ENCODE assay signal across 9 mouse cellular contexts in genomic region chr10:127480833-127481813, GRCm38 (mm10). TPM values are rescaled to one million over a fixed set of nuclear protein-coding genes. Genes with fewer than 3 reads are reported as not detected.
A peak's percentile ranks its signal among the peaks of the same experiment; 100 is the strongest.
DNase-seq lines count a peak whose midpoint lies in the region; ATAC-seq lines count a peak whose summit lies in the region.
"Had no signal": no experiment of that assay in that cellular context is flagged by ENCODE, and none has a peak within 500 bp of the region (broad histone marks: within the 10 kb centered on the region; RNA-seq: fewer than 3 reads in every experiment).

No protein-coding gene starts in this region.

- H3K4me1 ChIP-seq in heart, embryonic 10.5 days, result 0 out of 2 replicates have a peak, but pooled peaks cover 2% of the 10 kb centered on the region
- H3K4me1 ChIP-seq in forebrain, embryonic 13.5 days, result no peaks in the 10 kb centered on the region
- no peaks in the 10 kb centered on the region for H3K4me1 ChIP-seq in forebrain, embryonic 16.5 days (replicated peaks; ENCODE audit: control insufficient read depth, insufficient read depth, low read length)
- H3K4me1 ChIP-seq: neural tube, embryonic 13.5 days had no signal

- H3K27ac ChIP-seq in heart, embryonic 10.5 days, result no peak overlapping the region
- H3K27ac ChIP-seq in forebrain, embryonic 13.5 days, result no peak overlapping the region
- H3K27ac ChIP-seq in forebrain, embryonic 16.5 days (ENCODE audit: low read length), result no peak overlapping the region
- H3K27ac ChIP-seq: neural tube, embryonic 13.5 days had no signal

- H3K4me3 ChIP-seq in heart, embryonic 10.5 days, result no peak overlapping the region
- H3K4me3 ChIP-seq in forebrain, embryonic 13.5 days, result no peak overlapping the region
- no peak overlapping the region for H3K4me3 ChIP-seq in forebrain, embryonic 16.5 days (replicated peaks; ENCODE audit: low read length)
- H3K4me3 ChIP-seq: neural tube, embryonic 13.5 days had no signal

- no peak overlapping the region for H3K9ac ChIP-seq in forebrain, embryonic 13.5 days
- H3K9ac ChIP-seq in forebrain, embryonic 16.5 days (replicated peaks; ENCODE audit: low read depth, low read length), result no peak overlapping the region
- H3K9ac ChIP-seq: neural tube, embryonic 13.5 days had no signal

- DNase-seq in heart, adult 18-20 months, result peak; percentile 51 to 74
- DNase-seq in heart, embryonic 10.5 days (ENCODE audit: low spot score), result no peak
- DNase-seq in adrenal gland, adult (ENCODE audit: inconsistent age in 2 of 2, low spot score in 1 of 2), result peak; percentile 82 to 90
- DNase-seq in heart, adult 8-10 months (ENCODE audit: low spot score), result peak; percentile 46
- DNase-seq in layer of hippocampus, adult 8-10 months (ENCODE audit: low spot score in 2 of 2), result peak; percentile 66 to 68
- DNase-seq in lung, postnatal 25 days (ENCODE audit: low spot score), result peak; percentile 57

- no peaks in the 10 kb centered on the region for H3K27me3 ChIP-seq in heart, embryonic 10.5 days (ENCODE audit: insufficient read depth, poor library complexity, severe bottlenecking)
- no peaks in the 10 kb centered on the region for H3K27me3 ChIP-seq in forebrain, embryonic 13.5 days
- H3K27me3 ChIP-seq in forebrain, embryonic 16.5 days (replicated peaks; ENCODE audit: control insufficient read depth, insufficient read depth, low read length), result no peaks in the 10 kb centered on the region
- H3K27me3 ChIP-seq: neural tube, embryonic 13.5 days had no signal

- peaks cover 68% of the 10 kb centered on the region for H3K36me3 ChIP-seq in heart, embryonic 10.5 days
- peaks cover 67% of the 10 kb centered on the region for H3K36me3 ChIP-seq in forebrain, embryonic 13.5 days (ENCODE audit: poor library complexity, severe bottlenecking)
- H3K36me3 ChIP-seq in forebrain, embryonic 16.5 days (ENCODE audit: control insufficient read depth, insufficient read depth), result peaks cover 24% of the 10 kb centered on the region

- no peak for ATAC-seq in forebrain, embryonic 13.5 days
- ATAC-seq in forebrain, embryonic 16.5 days, result no peak

- no peak overlapping the region for H3K4me2 ChIP-seq in forebrain, embryonic 13.5 days
- no peak overlapping the region for H3K4me2 ChIP-seq in forebrain, embryonic 16.5 days (ENCODE audit: low read length)
- H3K4me2 ChIP-seq: neural tube, embryonic 13.5 days had no signal

- no peaks in the 10 kb centered on the region for H3K9me3 ChIP-seq in heart, embryonic 10.5 days
- H3K9me3 ChIP-seq in forebrain, embryonic 13.5 days (replicated peaks), result no peaks in the 10 kb centered on the region
- H3K9me3 ChIP-seq in forebrain, embryonic 16.5 days (ENCODE audit: control insufficient read depth, low read length), result no peaks in the 10 kb centered on the region
- H3K9me3 ChIP-seq: neural tube, embryonic 13.5 days had no signal

- WGBS in heart, embryonic 10.5 days, result 81% methylated on average over 19 of the region's 19 CpGs
- WGBS in forebrain, embryonic 13.5 days, result 86% methylated on average over 19 of the region's 19 CpGs
- WGBS in forebrain, embryonic 16.5 days, result 87% methylated on average over 19 of the region's 19 CpGs

RNA-seq across cellular contexts. Expression of gene Stac3, which starts 20.4 kb away (rescaled TPM):
- under 1 TPM; 0.37 to 0.54 TPM for total RNA-seq in heart, adult 18-20 months (2021)
- polyA plus RNA-seq in heart, embryonic 10.5 days (2016; fragmentation: Nextera tagmentation; extraction: Ambion mirVana), result 0.22 and 0.84 TPM in 2 replicates
- 1 to 10 TPM in 1 of 4 experiments, under 1 TPM in 2, not detected in 1; 0.66 to 1.5 (median 0.76) TPM for total RNA-seq in heart, adult 8-10 months (2022)
- 1 to 10 TPM; 2.1 to 3.5 (median 2.8) TPM for total RNA-seq in layer of hippocampus, adult 8-10 months (2022)
- 1.0 and 1.1 TPM in 2 replicates for polyA plus RNA-seq in forebrain, embryonic 13.5 days (2015; fragmentation: Nextera tagmentation; extraction: Ambion mirVana)
- 0.98 and 1.8 TPM in 2 replicates for polyA plus RNA-seq in forebrain, embryonic 16.5 days (2015; fragmentation: Nextera tagmentation; extraction: Ambion mirVana)

RNA-seq across cellular contexts. Expression of gene Ndufa4l2, which starts 33.6 kb away (rescaled TPM):
- total RNA-seq in heart, adult 18-20 months (2021), result 10 to 100 TPM; 23.9 to 27.0 TPM
- polyA plus RNA-seq in heart, embryonic 10.5 days (2016; fragmentation: Nextera tagmentation; extraction: Ambion mirVana), result 7.8 and 9.0 TPM in 2 replicates
- 10 to 100 TPM; 17.2 to 26.5 (median 21.6) TPM for total RNA-seq in heart, adult 8-10 months (2022)
- total RNA-seq in layer of hippocampus, adult 8-10 months (2022), result 1 to 10 TPM; 2.9 to 4.4 (median 3.6) TPM
- 11.9 and 12.8 TPM in 2 replicates for polyA plus RNA-seq in forebrain, embryonic 13.5 days (2015; fragmentation: Nextera tagmentation; extraction: Ambion mirVana)
- 17.6 and 21.3 TPM in 2 replicates for polyA plus RNA-seq in forebrain, embryonic 16.5 days (2015; fragmentation: Nextera tagmentation; extraction: Ambion mirVana)

RNA-seq across cellular contexts. Expression of gene Shmt2, which starts 41.1 kb away (rescaled TPM):
- 10 to 100 TPM; 39.3 to 44.7 TPM for total RNA-seq in heart, adult 18-20 months (2021)
- polyA plus RNA-seq in heart, embryonic 10.5 days (2016; fragmentation: Nextera tagmentation; extraction: Ambion mirVana), result 101 and 126 TPM in 2 replicates
- total RNA-seq in heart, adult 8-10 months (2022), result 10 to 100 TPM; 41.6 to 48.4 (median 44.5) TPM
- 10 to 100 TPM; 21.7 to 31.3 (median 29.1) TPM for total RNA-seq in layer of hippocampus, adult 8-10 months (2022)
- polyA plus RNA-seq in forebrain, embryonic 13.5 days (2015; fragmentation: Nextera tagmentation; extraction: Ambion mirVana), result 89.6 and 91.5 TPM in 2 replicates
- 78.9 and 80.4 TPM in 2 replicates for polyA plus RNA-seq in forebrain, embryonic 16.5 days (2015; fragmentation: Nextera tagmentation; extraction: Ambion mirVana)

RNA-seq across cellular contexts. Expression of gene Nxph4, which starts 53.2 kb away (rescaled TPM):
- under 1 TPM; 0.35 to 0.39 TPM for total RNA-seq in heart, adult 18-20 months (2021)
- 0.16 and 0.33 TPM in 2 replicates for polyA plus RNA-seq in heart, embryonic 10.5 days (2016; fragmentation: Nextera tagmentation; extraction: Ambion mirVana)
- under 1 TPM; 0.22 to 0.66 (median 0.50) TPM for total RNA-seq in heart, adult 8-10 months (2022)
- total RNA-seq in layer of hippocampus, adult 8-10 months (2022), result 1 to 10 TPM; 1.9 to 2.7 (median 2.3) TPM
- polyA plus RNA-seq in forebrain, embryonic 13.5 days (2015; fragmentation: Nextera tagmentation; extraction: Ambion mirVana), result 36.8 and 50.7 TPM in 2 replicates
- 32.5 and 36.0 TPM in 2 replicates for polyA plus RNA-seq in forebrain, embryonic 16.5 days (2015; fragmentation: Nextera tagmentation; extraction: Ambion mirVana)
